Mouse (Mus musculus) megakaryocyte, embryonic 14.5 days (primary cell): ENCODE measurements around the gene Hivep3.

ENCODE experiments used
- FLI1 ChIP-seq: IDR thresholded peaks from 2 replicates; pipeline ENCODE4 v1.6.1; 2012; ENCODE audit warnings: low read length, inconsistent platforms, mixed read lengths
- GATA1 ChIP-seq: IDR thresholded peaks from 3 replicates; pipeline ENCODE4 v1.6.1; 2012; ENCODE audit warnings: mixed read lengths, low read length, inconsistent platforms, borderline replicate concordance

- TF ChIP-seq GATA1 (no peak), FLI1 (no peak)
Observed at GRCm38 (mm10) chr4:120153736-120154135, 420.2 kb downstream of the Hivep3 start.
